Mouse (Mus musculus) urinary bladder, adult 2 months (tissue): Measurements from ENCODE around the gene Capns1. TPM values are rescaled to one million over a fixed set of nuclear protein-coding genes. Genes with fewer than 3 reads are reported as not detected.
A peak's percentile ranks its signal among the peaks of the same experiment; 100 is the strongest.

Source experiments
- DNase-seq: peaks from one replicate; pipeline ENCODE4 v3.0.0; 2022; ENCODE audit warnings: low spot score
- polyA plus RNA-seq: library from polyadenylated mRNA; depleted of rRNA; stranded (reverse); fragments of >200 nt; gene quantifications from 2 replicates; pipeline ENCODE4 v1.2.3, GENCODE M21; 2012; rRNA removed

Gene Capns1
- polyA plus RNA-seq, 1 experiment, result 449 TPM

GRCm38 (mm10) chr7:30176474-30176873 lies 22.1 kb downstream of the Capns1 start:
- DNase-seq, result no peak

GRCm38 (mm10) chr7:30170283-30170951 lies 28.2 kb downstream of the Capns1 start:
- no peak for DNase-seq

GRCm38 (mm10) chr7:30169583-30170282 lies 28.9 kb downstream of the Capns1 start, which contains the start of gene Zfp146:
TSS of gene Zfp146 (minus strand) at chr7:30169750.
- peak; percentile 74 for DNase-seq

- DNase-seq, result no peak
These were observed 29.6 kb downstream of the Capns1 start for GRCm38 (mm10) chr7:30168914-30169582.

GRCm38 (mm10) chr7:30164745-30165144 lies 33.9 kb downstream of the Capns1 start:
- no peak for DNase-seq

- no peak for DNase-seq
These were observed 35.5 kb downstream of the Capns1 start for GRCm38 (mm10) chr7:30163113-30163512.

GRCm38 (mm10) chr7:30155507-30155906 lies 43.1 kb downstream of the Capns1 start:
- no peak for DNase-seq

GRCm38 (mm10) chr7:30154040-30154439 lies 44.6 kb downstream of the Capns1 start:
- no peak for DNase-seq

GRCm38 (mm10) chr7:30147011-30147410 lies 51.6 kb downstream of the Capns1 start:
- no peak for DNase-seq

- DNase-seq, result no peak
These were observed 54.9 kb downstream of the Capns1 start for GRCm38 (mm10) chr7:30143555-30144209.

- DNase-seq, result no peak
These were observed 55.4 kb downstream of the Capns1 start for GRCm38 (mm10) chr7:30143170-30143554.

Other genes with a start within 250 kb of the Capns1 start
- 7.7 TPM in 2 replicates for gene Zfp74, start 244.7 kb downstream of the Capns1 start, polyA plus RNA-seq
- gene Zfp568, start 214.9 kb downstream of the Capns1 start, polyA plus RNA-seq, result 8.7 and 9.0 TPM in 2 replicates
- 11.0 and 14.3 TPM in 2 replicates for gene Zfp14, start 147.4 kb downstream of the Capns1 start, polyA plus RNA-seq
- gene Zfp82, start 125.9 kb downstream of the Capns1 start, polyA plus RNA-seq, result 1.3 and 1.9 TPM in 2 replicates
- gene Gm26920, start 108.4 kb downstream of the Capns1 start, polyA plus RNA-seq, result 0.15 and 0.17 TPM in 2 replicates
- gene Zfp566, start 108.3 kb downstream of the Capns1 start, polyA plus RNA-seq, result 3.6 and 4.7 TPM in 2 replicates
- gene Zfp260, start 104.0 kb downstream of the Capns1 start, polyA plus RNA-seq, result 39.0 and 39.6 TPM in 2 replicates
- gene Zfp382, start 76.9 kb downstream of the Capns1 start, polyA plus RNA-seq, result 2.6 and 3.0 TPM in 2 replicates
- gene Zfp146, start 29.1 kb downstream of the Capns1 start, polyA plus RNA-seq, result 49.8 and 50.1 TPM in 2 replicates
- gene Cox7a1, start 14.7 kb downstream of the Capns1 start, polyA plus RNA-seq, result 16.9 and 19.4 TPM in 2 replicates
- gene Polr2i, start 33.1 kb upstream of the Capns1 start, polyA plus RNA-seq, result 107 and 140 TPM in 2 replicates
- 84.3 and 84.5 TPM in 2 replicates for gene Tbcb, start 33.5 kb upstream of the Capns1 start, polyA plus RNA-seq
- 0.31 TPM in 1 of 2 replicates, not detected in the other for gene Ovol3, start 36.9 kb upstream of the Capns1 start, polyA plus RNA-seq
- 0.18 and 0.36 TPM in 2 replicates for gene Thap8, start 81.3 kb upstream of the Capns1 start, polyA plus RNA-seq
- gene Wdr62, start 81.6 kb upstream of the Capns1 start, polyA plus RNA-seq, result 10.2 and 11.4 TPM in 2 replicates
- gene Clip3, start 92.9 kb upstream of the Capns1 start, polyA plus RNA-seq, result 23.7 and 47.9 TPM in 2 replicates
- 68.0 and 80.2 TPM in 2 replicates for gene Alkbh6, start 109.9 kb upstream of the Capns1 start, polyA plus RNA-seq
- 5.4 and 9.1 TPM in 2 replicates for gene Syne4, start 116.0 kb upstream of the Capns1 start, polyA plus RNA-seq
- gene E130208F15Rik, start 122.9 kb upstream of the Capns1 start, polyA plus RNA-seq, result 0.57 and 0.72 TPM in 2 replicates
- 12.8 and 15.4 TPM in 2 replicates for gene Sdhaf1, start 125.1 kb upstream of the Capns1 start, polyA plus RNA-seq
- 7.9 and 11.9 TPM in 2 replicates for gene Lrfn3, start 164.0 kb upstream of the Capns1 start, polyA plus RNA-seq
- 85.1 and 117 TPM in 2 replicates for gene Tyrobp, start 214.9 kb upstream of the Capns1 start, polyA plus RNA-seq
- 3.3 and 3.8 TPM in 2 replicates for gene Hcst, start 221.0 kb upstream of the Capns1 start, polyA plus RNA-seq
- 1.8 and 2.0 TPM in 2 replicates for gene Nfkbid, start 222.9 kb upstream of the Capns1 start, polyA plus RNA-seq
- gene Aplp1, start 246.7 kb upstream of the Capns1 start, polyA plus RNA-seq, result 4.2 and 4.5 TPM in 2 replicates